Mouse (Mus musculus): ENCODE data around the gene Hpcal1.

DNA sequence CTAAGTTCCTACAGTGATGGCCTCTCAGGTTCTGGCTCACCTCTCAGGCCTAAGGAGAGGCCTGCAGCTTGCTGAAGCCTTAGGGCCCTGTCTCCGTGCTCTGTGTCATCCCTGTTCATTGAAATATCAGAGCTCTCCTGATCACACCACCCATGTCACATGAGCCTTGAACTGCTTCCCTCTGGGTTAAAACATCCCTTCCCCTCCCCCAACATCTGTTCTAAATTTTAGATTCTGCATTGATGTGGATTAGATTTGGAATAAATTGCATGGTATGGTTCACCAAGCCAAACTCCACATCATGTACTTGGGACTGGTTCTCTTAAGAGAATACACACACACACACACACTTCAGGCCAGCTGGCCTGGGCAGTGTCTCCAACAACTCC, 32.5 kb downstream of the Hpcal1 start:
- no peak for TF ChIP-seq POLR2A (IDR thresholded peaks at IDR 0.05; ENCODE audit: insufficient read depth, low read length)
- TF ChIP-seq CTCF (IDR thresholded peaks at IDR 0.05; ENCODE audit: low read depth, low read length): no peak
- TF ChIP-seq EP300 (IDR thresholded peaks at IDR 0.05; ENCODE audit: insufficient read depth, low read depth, low read length): no peak
